Mouse (Mus musculus) hindbrain, embryonic 15.5 days (tissue): Measurements from ENCODE around the gene C530008M17Rik. TPM values are rescaled to one million over a fixed set of nuclear protein-coding genes. Genes with fewer than 3 reads are reported as not detected.
A peak's percentile ranks its signal among the peaks of the same experiment; 100 is the strongest.

ENCODE experiments used
- ATAC-seq: fragments of 200-750 bp; cut with Nextera tagmentation; 2 replicates; pipeline ENCODE4 v1.8.0; 2017; ENCODE audit warnings: low read depth, moderate number of reproducible peaks, moderate TSS enrichment; ENCODE audit not compliant: low FRiP score
- H3K27ac ChIP-seq: fragments of 300-500 bp; sonication (generic); replicated peaks from 2 replicates; pipeline ENCODE4 v1.5.1; 2015; ENCODE audit warnings: mild to moderate bottlenecking, inconsistent platforms
- H3K27me3 ChIP-seq: fragments of 300-500 bp; sonication (generic); 2 replicates; pipeline ENCODE4 v1.6.1; 2015; ENCODE audit warnings: control low read depth, inconsistent platforms
- H3K36me3 ChIP-seq: fragments of 300-500 bp; sonication (generic); 2 replicates; pipeline ENCODE4 v1.6.1; 2015; ENCODE audit warnings: control low read depth, inconsistent platforms
- H3K4me1 ChIP-seq: fragments of 300-500 bp; sonication (generic); replicated peaks from 2 replicates; pipeline ENCODE4 v1.6.1; 2015; ENCODE audit warnings: control low read depth, inconsistent platforms
- H3K4me2 ChIP-seq: fragments of 300-500 bp; sonication (generic); 2 replicates; pipeline ENCODE4 v1.6.1; 2015; ENCODE audit warnings: moderate library complexity, mild to moderate bottlenecking, inconsistent platforms
- H3K4me3 ChIP-seq: fragments of 300-500 bp; sonication (generic); 2 replicates; pipeline ENCODE4 v1.5.1; 2015; ENCODE audit warnings: mild to moderate bottlenecking, inconsistent platforms
- H3K9ac ChIP-seq: fragments of 300-500 bp; sonication (generic); 2 replicates; pipeline ENCODE4 v1.6.1; 2015; ENCODE audit warnings: inconsistent platforms
- H3K9me3 ChIP-seq: fragments of 300-500 bp; sonication (generic); 2 replicates; pipeline ENCODE4 v1.6.1; 2016; ENCODE audit warnings: control low read depth, inconsistent platforms
- WGBS: fragments of 180-500 bp; shearing (Covaris S2); methylation state at CpG from one replicate; pipeline ENCODE4 v1.1.7; 2015; 5-methylcytosine and 5-hydroxymethylcytosine counted together
- polyA plus RNA-seq: library from polyadenylated mRNA; unstranded; fragments of >200 nt; fragmentation: Nextera tagmentation; extraction: Ambion mirVana; gene quantifications from 2 replicates; pipeline ENCODE4 v1.2.1, GENCODE M21; 2015

C530008M17Rik gene
- polyA plus RNA-seq, 1 experiment from 2014 or later, result 68.1 TPM

- no peaks in the 10 kb centered on the region for H3K9me3 ChIP-seq
- H3K27me3 ChIP-seq, result peaks cover 7% of the 10 kb centered on the region; the same call in 1 of the 2 replicates
- peaks cover 7% of the 10 kb centered on the region for H3K4me1 ChIP-seq
- H3K36me3 ChIP-seq, result peaks cover 7% of the 10 kb centered on the region; the same call in 1 of the 2 replicates
- no peak overlapping the region for H3K4me3 ChIP-seq
- no peak overlapping the region for H3K4me2 ChIP-seq
- H3K27ac ChIP-seq, result no peak overlapping the region
- no peak for ATAC-seq
- H3K9ac ChIP-seq, result no peak overlapping the region
- WGBS, result 79% methylated on average over 4 of the region's 4 CpGs
Observed at GRCm38 (mm10) chr5:76851316-76851715, 195.0 kb downstream of the C530008M17Rik start.

GRCm38 (mm10) chr5:76853549-76853948 is 197.2 kb downstream of the C530008M17Rik start:
- 11% methylated on average over 10 of the region's 10 CpGs for WGBS
- peak; percentile 84 for ATAC-seq
- no peak overlapping the region for H3K4me3 ChIP-seq

DNA sequence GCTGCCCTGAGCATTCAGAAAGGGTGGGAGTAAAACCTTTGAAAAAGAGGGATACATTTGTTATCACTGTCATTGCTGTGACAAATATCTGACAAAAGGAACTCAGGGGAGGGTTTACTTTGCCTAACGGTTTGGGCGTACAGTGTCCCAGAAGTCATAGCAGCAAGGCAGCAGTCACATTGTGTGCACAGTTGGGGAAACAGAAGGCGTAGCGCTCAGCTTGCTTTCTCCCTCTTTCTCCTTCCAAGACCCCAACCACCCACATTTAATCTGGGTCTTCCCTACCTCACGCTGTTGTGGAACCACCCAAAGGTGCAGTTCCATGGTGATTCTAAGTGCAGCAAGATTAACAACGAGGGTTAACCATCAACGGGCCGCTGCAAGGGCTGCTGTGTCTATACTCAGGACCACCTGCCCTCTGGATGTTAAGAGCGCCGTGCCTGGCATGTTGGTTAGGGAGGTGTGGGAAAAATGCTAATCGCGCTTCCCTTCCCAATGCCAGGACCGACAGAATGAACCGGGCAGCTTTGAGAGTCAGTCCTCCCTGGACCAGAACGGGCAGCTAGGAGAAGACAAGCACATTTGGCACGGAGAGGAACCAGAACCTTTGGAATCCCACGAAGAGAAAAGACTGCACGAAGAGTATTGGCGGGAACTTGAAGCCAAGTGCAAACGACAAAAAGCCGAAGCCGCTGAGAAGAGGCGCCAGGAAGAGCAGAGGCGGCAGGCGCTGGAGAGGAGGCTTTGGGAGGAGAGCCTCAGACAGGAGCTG is 199.7 kb downstream of the C530008M17Rik start:
- 28% methylated on average over 25 of the region's 25 CpGs for WGBS
- Histone ChIP-seq H3K27me3 (peaks cover 7% of the 10 kb centered on the region; the same call in 1 of the 2 replicates), H3K4me1 (peaks cover 18% of the 10 kb centered on the region), H3K4me2 (peak overlapping the region; percentile 42; the same call in 1 of the 2 replicates), H3K36me3 (peaks cover 33% of the 10 kb centered on the region), H3K9me3 (no peaks in the 10 kb centered on the region), H3K9ac (no peak overlapping the region), H3K4me3 (no peak overlapping the region), H3K27ac (no peak overlapping the region)
- no peak for ATAC-seq

More at GRCm38 (mm10) chr5:76853549-76853948, 197.2 kb downstream of the C530008M17Rik start:
- peaks cover 19% of the 10 kb centered on the region for H3K36me3 ChIP-seq
- H3K4me2 ChIP-seq, result no peak overlapping the region
- H3K27ac ChIP-seq, result no peak overlapping the region
- H3K9me3 ChIP-seq, result no peaks in the 10 kb centered on the region
- H3K4me1 ChIP-seq, result peaks cover 18% of the 10 kb centered on the region
- peaks cover 7% of the 10 kb centered on the region; the same call in 1 of the 2 replicates for H3K27me3 ChIP-seq
- no peak overlapping the region for H3K9ac ChIP-seq

DNA sequence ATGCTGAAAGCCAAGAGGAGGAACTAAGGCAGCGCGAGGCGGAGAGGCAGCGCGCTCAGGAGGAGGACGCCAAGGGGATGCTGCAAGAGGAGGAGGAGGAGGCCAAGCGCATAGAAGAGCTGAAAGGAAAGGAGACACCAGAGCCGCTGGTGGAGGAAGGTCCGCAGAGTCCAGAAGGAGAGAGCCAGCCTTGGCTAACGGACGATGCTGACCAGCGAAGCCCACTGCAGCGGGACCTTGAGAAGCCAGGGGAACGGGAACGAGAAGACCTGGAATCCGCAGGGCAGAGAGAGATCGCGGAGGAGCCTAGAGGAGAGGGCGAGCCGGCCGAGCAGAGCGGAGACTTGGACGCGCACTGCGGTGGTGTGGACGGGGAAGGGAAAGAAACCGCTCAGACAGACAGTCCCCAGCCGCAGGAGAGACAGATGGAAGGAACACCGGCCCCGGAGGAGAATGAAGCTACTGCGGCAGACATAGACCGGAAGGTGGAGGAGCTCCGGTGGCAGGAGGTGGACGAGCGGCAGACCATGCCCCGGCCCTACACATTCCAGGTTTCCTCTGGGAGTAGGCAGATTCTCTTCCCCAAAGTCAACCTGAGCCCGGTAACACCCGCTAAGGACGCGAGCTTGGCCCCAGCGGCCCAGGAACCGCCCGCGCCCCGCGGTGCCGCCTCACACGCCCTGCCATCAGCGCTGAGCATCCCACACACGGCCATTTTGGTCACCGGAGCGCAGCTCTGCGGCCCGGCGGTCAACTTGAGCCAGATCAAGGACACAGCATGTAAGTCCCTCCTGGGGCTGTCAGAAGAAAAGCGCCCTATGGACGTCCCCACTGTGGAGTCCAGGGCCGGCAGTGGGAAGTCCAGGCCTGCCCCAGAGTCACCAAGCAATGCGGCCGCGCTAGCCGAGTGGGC is 201.0 kb downstream of the C530008M17Rik start:
- no peaks in the 10 kb centered on the region for H3K9me3 ChIP-seq
- ATAC-seq, result no peak
- no peak overlapping the region for H3K9ac ChIP-seq
- H3K27me3 ChIP-seq, result peaks cover 7% of the 10 kb centered on the region; the same call in 1 of the 2 replicates
- H3K4me2 ChIP-seq, result peak overlapping the region; percentile 42
- 29% methylated on average over 62 of the region's 62 CpGs for WGBS
- H3K36me3 ChIP-seq, result peaks cover 32% of the 10 kb centered on the region
- H3K27ac ChIP-seq, result no peak overlapping the region
- peak overlapping the region; percentile 18 for H3K4me3 ChIP-seq
- peaks cover 18% of the 10 kb centered on the region for H3K4me1 ChIP-seq

DNA sequence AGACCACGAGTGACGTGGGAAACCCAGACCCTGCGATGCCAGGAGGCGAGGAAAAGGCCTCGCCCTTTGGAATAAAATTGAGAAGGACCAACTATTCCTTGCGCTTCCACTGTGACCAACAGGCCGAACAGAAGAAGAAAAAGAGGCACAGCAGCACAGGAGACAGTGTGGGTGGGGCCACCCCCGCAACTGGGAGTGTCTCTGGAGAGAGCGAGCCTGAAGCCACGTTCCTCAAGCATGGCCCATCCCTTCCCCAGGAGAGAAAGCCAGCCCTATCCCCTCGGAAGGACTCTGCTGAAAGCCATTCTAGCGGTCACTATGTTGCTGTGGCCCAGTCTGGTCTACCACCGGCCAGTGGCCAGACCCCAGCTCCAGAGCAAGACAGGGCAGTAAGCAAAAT is 202.1 kb downstream of the C530008M17Rik start:
- WGBS, result 78% methylated on average over 13 of the region's 13 CpGs
- peaks cover 29% of the 10 kb centered on the region for H3K36me3 ChIP-seq

GRCm38 (mm10) chr5:76866819-76867218 is 210.5 kb downstream of the C530008M17Rik start:
- WGBS, result 75% methylated on average over 8 of the region's 8 CpGs
- H3K4me2 ChIP-seq, result no peak overlapping the region
- no peak overlapping the region for H3K9ac ChIP-seq
- H3K9me3 ChIP-seq, result no peaks in the 10 kb centered on the region
- no peak overlapping the region for H3K27ac ChIP-seq
- H3K4me3 ChIP-seq, result no peak overlapping the region
- no peaks in the 10 kb centered on the region for H3K27me3 ChIP-seq
- no peak for ATAC-seq
- no peaks in the 10 kb centered on the region for H3K4me1 ChIP-seq
- H3K36me3 ChIP-seq, result peaks cover 30% of the 10 kb centered on the region

More for the DNA sequence above, 202.1 kb downstream of the C530008M17Rik start:
- Histone ChIP-seq H3K27ac (no peak overlapping the region), H3K27me3 (peaks cover 7% of the 10 kb centered on the region; the same call in 1 of the 2 replicates), H3K9me3 (no peaks in the 10 kb centered on the region), H3K4me1 (peaks cover 18% of the 10 kb centered on the region), H3K9ac (no peak overlapping the region), H3K4me3 (no peak overlapping the region), H3K4me2 (no peak overlapping the region)
- no peak for ATAC-seq

DNA sequence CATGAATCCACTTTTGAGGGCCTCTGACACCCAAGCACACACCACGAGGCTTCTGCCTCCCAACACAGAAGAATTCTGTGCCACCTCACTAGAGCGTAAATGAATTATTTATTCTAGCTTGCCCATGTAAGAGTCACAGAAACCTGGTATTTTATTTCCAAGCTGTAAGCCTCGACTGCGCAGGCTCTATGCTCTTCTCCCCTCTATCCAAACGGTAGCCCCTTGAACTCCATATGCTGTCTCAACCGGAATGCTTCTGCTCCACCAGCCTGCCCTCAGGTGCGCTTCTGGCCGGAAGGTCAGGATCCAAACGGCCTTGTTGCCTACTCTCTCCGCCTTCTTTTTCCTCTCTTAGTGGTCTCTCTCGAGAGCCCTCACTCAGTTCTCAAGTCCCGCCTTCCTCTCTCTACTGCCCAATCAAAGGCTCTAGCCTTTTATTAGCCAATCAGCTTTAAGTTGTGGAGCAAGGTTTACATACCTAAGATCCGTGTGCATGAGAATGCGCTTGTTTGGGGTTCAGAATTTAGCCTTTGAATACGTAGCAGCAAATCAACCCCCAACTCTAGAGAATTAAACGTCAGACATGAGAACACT is 212.5 kb downstream of the C530008M17Rik start:
- H3K27ac ChIP-seq, result no peak overlapping the region
- H3K4me2 ChIP-seq, result peak overlapping the region; percentile 37
- peaks cover 35% of the 10 kb centered on the region for H3K36me3 ChIP-seq
- 27% methylated on average over 16 of the region's 16 CpGs for WGBS
- no peak overlapping the region for H3K9ac ChIP-seq
- no peaks in the 10 kb centered on the region for H3K4me1 ChIP-seq
- no peaks in the 10 kb centered on the region for H3K27me3 ChIP-seq
- peak overlapping the region; percentile 19 for H3K4me3 ChIP-seq
- peak; percentile 62; the same call in 1 of the 2 replicates for ATAC-seq
- no peaks in the 10 kb centered on the region for H3K9me3 ChIP-seq

DNA sequence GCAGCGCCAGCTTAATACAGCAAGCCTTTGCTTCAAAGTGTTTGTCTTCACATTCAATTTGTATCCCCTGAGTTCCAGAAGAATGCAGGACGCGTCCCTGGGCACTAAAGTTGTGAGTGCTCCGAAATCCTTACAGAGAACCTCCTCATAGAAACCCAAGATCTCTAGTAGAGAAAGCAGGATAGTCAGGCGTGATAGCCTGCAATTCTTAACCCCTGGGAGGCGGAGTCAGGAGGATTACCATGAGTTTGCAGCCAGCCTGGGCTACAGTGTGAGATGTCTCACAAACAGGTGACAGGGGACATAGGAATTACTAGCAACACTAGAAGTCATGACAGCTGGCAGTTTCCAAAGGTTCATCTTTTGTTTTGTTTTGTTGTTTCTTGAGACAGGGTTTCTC is 213.2 kb downstream of the C530008M17Rik start:
- Histone ChIP-seq H3K9ac (no peak overlapping the region), H3K27me3 (no peaks in the 10 kb centered on the region), H3K4me1 (no peaks in the 10 kb centered on the region), H3K36me3 (peaks cover 39% of the 10 kb centered on the region), H3K4me2 (peak overlapping the region; percentile 37), H3K27ac (no peak overlapping the region), H3K4me3 (peak overlapping the region; percentile 19; the same call in 1 of the 2 replicates), H3K9me3 (no peaks in the 10 kb centered on the region)
- WGBS, result 56% methylated on average over 6 of the region's 6 CpGs
- ATAC-seq, result no peak

- no peak overlapping the region for H3K4me2 ChIP-seq
- no peaks in the 10 kb centered on the region for H3K4me1 ChIP-seq
- no peak overlapping the region for H3K9ac ChIP-seq
- H3K36me3 ChIP-seq, result peaks cover 37% of the 10 kb centered on the region
- ATAC-seq, result no peak
- H3K27me3 ChIP-seq, result no peaks in the 10 kb centered on the region
- H3K9me3 ChIP-seq, result no peaks in the 10 kb centered on the region
- no peak overlapping the region for H3K27ac ChIP-seq
- WGBS, result 90% methylated on average over 25 of the region's 25 CpGs
- no peak overlapping the region for H3K4me3 ChIP-seq
Observed at GRCm38 (mm10) chr5:76876106-76876758, 219.9 kb downstream of the C530008M17Rik start.

- Histone ChIP-seq H3K27ac (no peak overlapping the region), H3K4me3 (no peak overlapping the region), H3K27me3 (no peaks in the 10 kb centered on the region), H3K9ac (no peak overlapping the region), H3K9me3 (no peaks in the 10 kb centered on the region), H3K4me1 (no peaks in the 10 kb centered on the region), H3K4me2 (no peak overlapping the region), H3K36me3 (peaks cover 37% of the 10 kb centered on the region)
- 86% methylated on average over 1 of the region's 1 CpGs for WGBS
- ATAC-seq, result no peak
Observed at GRCm38 (mm10) chr5:76884107-76884506, 227.8 kb downstream of the C530008M17Rik start.

DNA sequence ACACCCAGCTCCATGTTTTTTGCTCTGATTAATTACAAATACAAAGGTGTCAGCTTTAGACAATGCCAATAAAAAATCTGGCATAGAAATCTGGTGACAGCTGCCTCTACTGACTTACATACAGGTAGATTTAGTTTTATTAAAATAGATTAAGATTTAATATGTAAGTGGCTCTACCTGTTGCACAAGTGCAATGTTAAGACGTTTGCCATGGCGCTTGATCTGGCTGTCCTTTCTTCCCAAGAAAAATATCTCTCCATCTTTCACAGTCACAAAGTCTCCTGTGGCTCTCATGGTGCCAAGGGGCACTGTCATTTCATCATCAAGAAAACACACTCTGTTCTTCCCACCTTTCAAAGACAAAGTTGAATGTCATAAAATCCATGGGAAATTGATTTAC is 230.7 kb downstream of the C530008M17Rik start:
- H3K4me1 ChIP-seq, result no peaks in the 10 kb centered on the region
- WGBS, result 89% methylated on average over 2 of the region's 2 CpGs
- no peaks in the 10 kb centered on the region for H3K27me3 ChIP-seq
- H3K4me2 ChIP-seq, result no peak overlapping the region
- H3K27ac ChIP-seq, result no peak overlapping the region
- H3K9me3 ChIP-seq, result no peaks in the 10 kb centered on the region
- H3K9ac ChIP-seq, result no peak overlapping the region
- peaks cover 57% of the 10 kb centered on the region for H3K36me3 ChIP-seq
- ATAC-seq, result no peak
- no peak overlapping the region for H3K4me3 ChIP-seq
